Mouse (Mus musculus) lung, adult 2 months (tissue): Measurements from ENCODE around the gene H13.

Experiments used
- CTCF ChIP-seq: fragments of 200-500 bp; IDR thresholded peaks from 2 replicates; pipeline ENCODE4 v1.5.1; 2011; ENCODE audit warnings: mild to moderate bottlenecking, low read length, control low read depth; ENCODE audit not compliant: insufficient read depth
- POLR2A ChIP-seq: fragments of 200-500 bp; IDR thresholded peaks from 2 replicates; pipeline ENCODE4 v1.6.1; 2011; ENCODE audit warnings: low read depth, mild to moderate bottlenecking, control low read depth, low read length, borderline replicate concordance; ENCODE audit errors: extremely low read depth

DNA sequence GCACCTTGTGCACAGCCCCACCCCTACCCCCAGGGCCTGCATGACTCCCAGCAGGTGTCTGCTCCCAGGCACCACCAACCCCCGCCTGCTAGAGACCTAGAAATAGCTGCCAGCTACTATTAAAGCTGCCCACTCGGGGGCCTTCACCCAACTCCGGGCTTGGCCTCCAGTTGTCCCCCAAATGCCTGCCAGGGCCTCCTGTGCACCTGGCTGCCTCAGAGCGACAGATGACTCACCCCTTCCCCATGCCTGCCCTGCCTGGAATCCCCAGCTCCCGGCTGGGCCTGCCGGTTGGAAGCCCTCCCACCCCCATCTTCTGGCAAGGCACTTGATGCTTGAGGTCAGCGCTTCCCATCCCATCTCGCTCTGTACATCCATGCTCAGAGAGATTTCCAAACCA lies 31.5 kb downstream of the H13 start:
- TF ChIP-seq CTCF = no peak
- TF ChIP-seq POLR2A = no peak
